Mouse (Mus musculus): ENCODE results near the gene Tff2. TPM values are rescaled to one million over a fixed set of nuclear protein-coding genes. Genes with fewer than 3 reads are reported as not detected.

Gene Tff2
- polyA plus RNA-seq, 1 experiment from 2014 or later = not detected

DNA sequence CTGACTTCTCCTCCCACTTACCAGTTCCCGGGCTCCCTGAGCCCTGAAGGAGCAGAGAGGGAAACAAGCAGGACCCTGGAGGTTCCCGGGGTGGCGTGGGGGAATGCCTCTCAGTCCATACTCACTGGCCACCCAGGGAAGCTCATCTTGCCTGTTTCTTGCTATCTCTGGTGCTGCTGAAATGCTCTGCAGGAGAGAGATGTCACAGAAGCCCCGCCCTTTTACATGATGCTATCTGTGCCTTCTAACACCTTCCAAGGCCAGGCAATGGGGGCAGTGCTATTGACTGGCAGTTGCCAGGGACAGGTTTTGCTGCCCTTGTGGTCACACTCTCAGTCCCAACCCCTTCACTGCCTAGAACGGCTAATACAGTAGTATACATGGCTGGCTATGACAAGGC lies 45.3 kb downstream of the Tff2 start:
- Histone ChIP-seq H3K4me1 (peaks cover 13% of the 10 kb centered on the region), H3K9me3 (replicated peaks) (no peaks in the 10 kb centered on the region; the same call in 1 of the 2 replicates), H3K4me3 (no peak overlapping the region), H3K36me3 (0 out of 2 replicates have a peak, but pooled peaks cover 4% of the 10 kb centered on the region), H3K27ac (replicated peaks) (no peak overlapping the region), H3K27me3 (ENCODE audit: low read depth, poor library complexity, severe bottlenecking) (no peaks in the 10 kb centered on the region)
- no peak for DNase-seq (ENCODE audit: low spot score)
- whole genome bisulfite sequencing = 84% methylated on average over 5 of the region's 5 CpGs

- peaks cover 9% of the 10 kb centered on the region; the same call in 1 of the 2 replicates for H3K36me3 ChIP-seq
- no peaks in the 10 kb centered on the region for H3K27me3 ChIP-seq (ENCODE audit: low read depth, poor library complexity, severe bottlenecking)
- H3K9me3 ChIP-seq (replicated peaks) = no peaks in the 10 kb centered on the region; the same call in 1 of the 2 replicates
- peaks cover 13% of the 10 kb centered on the region for H3K4me1 ChIP-seq
- DNase-seq (ENCODE audit: low spot score) = no peak
- no peak overlapping the region for H3K27ac ChIP-seq (replicated peaks)
- H3K4me3 ChIP-seq = no peak overlapping the region
- 100% methylated on average over 2 of the region's 2 CpGs for WGBS
These were observed 47.2 kb downstream of the Tff2 start for GRCm38 (mm10) chr17:31096893-31097292.

DNA sequence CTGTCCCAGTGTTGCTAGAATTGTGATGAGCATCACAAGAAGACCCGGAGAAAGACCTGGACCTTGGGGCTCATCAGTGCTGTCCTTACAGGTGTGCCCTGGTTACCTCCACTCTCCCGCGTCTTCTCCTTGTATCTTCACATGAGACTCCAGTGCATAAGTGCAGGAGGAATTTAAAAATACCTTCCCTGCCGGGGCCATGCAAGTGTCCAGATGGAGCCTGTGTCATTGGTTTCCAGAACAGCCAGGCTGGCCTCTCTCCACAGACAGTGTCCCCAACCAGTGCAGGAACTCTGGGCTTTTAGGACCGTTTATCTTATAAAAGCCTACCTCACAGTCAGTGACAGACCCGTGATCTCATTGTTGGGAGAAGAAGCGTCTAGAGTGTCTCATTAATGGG lies 48.5 kb downstream of the Tff2 start:
- H3K4me3 ChIP-seq = no peak overlapping the region
- H3K36me3 ChIP-seq = peaks cover 9% of the 10 kb centered on the region; the same call in 1 of the 2 replicates
- peaks cover 24% of the 10 kb centered on the region for H3K4me1 ChIP-seq
- no peaks in the 10 kb centered on the region for H3K27me3 ChIP-seq (ENCODE audit: low read depth, poor library complexity, severe bottlenecking)
- no peaks in the 10 kb centered on the region; the same call in 1 of the 2 replicates for H3K9me3 ChIP-seq (replicated peaks)
- 88% methylated on average over 7 of the region's 7 CpGs for WGBS
- DNase-seq (ENCODE audit: low spot score) = no peak
- H3K27ac ChIP-seq (replicated peaks) = no peak overlapping the region

GRCm38 (mm10) chr17:31094781-31095180 lies 49.3 kb downstream of the Tff2 start:
- no peaks in the 10 kb centered on the region; the same call in 1 of the 2 replicates for H3K9me3 ChIP-seq (replicated peaks)
- no peak overlapping the region for H3K4me3 ChIP-seq
- WGBS = 58% methylated on average over 5 of the region's 5 CpGs
- no peaks in the 10 kb centered on the region for H3K27me3 ChIP-seq (ENCODE audit: low read depth, poor library complexity, severe bottlenecking)
- DNase-seq (ENCODE audit: low spot score) = no peak
- peaks cover 9% of the 10 kb centered on the region; the same call in 1 of the 2 replicates for H3K36me3 ChIP-seq
- H3K27ac ChIP-seq (replicated peaks) = no peak overlapping the region
- H3K4me1 ChIP-seq = peaks cover 32% of the 10 kb centered on the region

Other genes starting within 250 kb of the Tff2 start
- gene Glp1r, start 242.5 kb downstream of the Tff2 start, polyA plus RNA-seq (2016; fragmentation: Nextera tagmentation; extraction: Ambion mirVana) = not detected in 2 replicates
- 0.07 and 0.33 TPM in 2 replicates for gene Umodl1, start 189.6 kb downstream of the Tff2 start, polyA plus RNA-seq (2016; fragmentation: Nextera tagmentation; extraction: Ambion mirVana)
- 5.8 and 9.0 TPM in 2 replicates for gene Abcg1, start 86.6 kb downstream of the Tff2 start, polyA plus RNA-seq (2016; fragmentation: Nextera tagmentation; extraction: Ambion mirVana)
- 1.2 TPM in 1 of 2 replicates, not detected in the other for gene Tff3, start 14.6 kb downstream of the Tff2 start, polyA plus RNA-seq (2016; fragmentation: Nextera tagmentation; extraction: Ambion mirVana)
- gene Tff1, start 21.0 kb upstream of the Tff2 start, polyA plus RNA-seq (2016; fragmentation: Nextera tagmentation; extraction: Ambion mirVana) = not detected in 2 replicates
- not detected in 2 replicates for gene Tmprss3, start 54.7 kb upstream of the Tff2 start, polyA plus RNA-seq (2016; fragmentation: Nextera tagmentation; extraction: Ambion mirVana)
- 0.19 and 0.92 TPM in 2 replicates for gene Ubash3a, start 63.6 kb upstream of the Tff2 start, polyA plus RNA-seq (2016; fragmentation: Nextera tagmentation; extraction: Ambion mirVana)
- 1.7 and 2.5 TPM in 2 replicates for gene Rsph1, start 133.1 kb upstream of the Tff2 start, polyA plus RNA-seq (2016; fragmentation: Nextera tagmentation; extraction: Ambion mirVana)
- gene Slc37a1, start 142.5 kb upstream of the Tff2 start, polyA plus RNA-seq (2016; fragmentation: Nextera tagmentation; extraction: Ambion mirVana) = 6.4 and 6.9 TPM in 2 replicates
- 12.1 and 21.1 TPM in 2 replicates for gene Pde9a, start 241.9 kb upstream of the Tff2 start, polyA plus RNA-seq (2016; fragmentation: Nextera tagmentation; extraction: Ambion mirVana)

Data from midbrain, embryonic 10.5 days (tissue).